Comparison of ENCODE assay signal across 19 mouse cellular contexts in genomic region chr11:33746402-33746801, GRCm38 (mm10).
DNase-seq lines count a peak whose midpoint lies in the region; ATAC-seq lines count a peak whose summit lies in the region.
"Had no signal": no experiment of that assay in that cellular context is flagged by ENCODE, and none has a peak within 500 bp of the region (broad histone marks: within the 10 kb centered on the region; RNA-seq: fewer than 3 reads in every experiment).

No protein-coding gene starts in this region.

- no peaks in the 10 kb centered on the region for H3K27me3 ChIP-seq in kidney, embryonic 16.5 days (ENCODE audit: insufficient read depth, low read length)
- H3K27me3 ChIP-seq: liver, embryonic 13.5 days; midbrain, embryonic 13.5 days; neural tube, embryonic 13.5 days had no signal

- H3K27ac ChIP-seq in kidney, embryonic 16.5 days (ENCODE audit: low read length), result no peak overlapping the region
- H3K27ac ChIP-seq: forebrain, embryonic 10.5 days; hindbrain, embryonic 10.5 days; hindbrain, postnatal 0 days; limb, embryonic 12.5 days; liver, embryonic 13.5 days; midbrain, embryonic 13.5 days; neural tube, embryonic 13.5 days had no signal

- WGBS in kidney, embryonic 16.5 days, result 72% methylated on average over 3 of the region's 3 CpGs

- H3K9ac ChIP-seq in kidney, embryonic 16.5 days (replicated peaks; ENCODE audit: low read length), result no peak overlapping the region
- H3K9ac ChIP-seq: limb, embryonic 12.5 days; liver, embryonic 13.5 days; midbrain, embryonic 13.5 days; neural tube, embryonic 13.5 days had no signal

- ATAC-seq in kidney, embryonic 16.5 days (ENCODE audit: low FRiP score, low TSS enrichment), result no peak
- ATAC-seq: hindbrain, postnatal 0 days; midbrain, embryonic 13.5 days had no signal

- DNase-seq in kidney, adult 9 months, result peak; percentile 7
- DNase-seq in heart, adult 8-10 months (ENCODE audit: low spot score), result peak; percentile 48
- peak; percentile 37 for DNase-seq in heart, postnatal 25 days (ENCODE audit: low spot score)
- DNase-seq in lung, postnatal 10 days, result peak; percentile 65
- no peak for DNase-seq in embryo, embryonic 10 days (ENCODE audit: low spot score)
- DNase-seq in thymus, postnatal 25 days, result no peak
- DNase-seq in cerebellum, adult 18-20 months, result no peak
- DNase-seq: adrenal gland, adult 8-10 months; B cell, adult 2 months; liver, embryonic 13.5 days; right cerebral cortex, adult 18-20 months; thymus, postnatal 14 days had no signal

- H3K4me1 ChIP-seq in kidney, embryonic 16.5 days (ENCODE audit: insufficient read depth, low read length), result no peaks in the 10 kb centered on the region
- H3K4me1 ChIP-seq: limb, embryonic 12.5 days; liver, embryonic 13.5 days had no signal

- H3K9me3 ChIP-seq in kidney, embryonic 16.5 days (ENCODE audit: low read length), result no peaks in the 10 kb centered on the region
- H3K9me3 ChIP-seq: forebrain, embryonic 10.5 days; hindbrain, embryonic 10.5 days; limb, embryonic 12.5 days; liver, embryonic 13.5 days; midbrain, embryonic 13.5 days; neural tube, embryonic 13.5 days had no signal

- no peak overlapping the region for H3K4me2 ChIP-seq in kidney, embryonic 16.5 days (replicated peaks; ENCODE audit: low read depth, low read length)
- H3K4me2 ChIP-seq: limb, embryonic 12.5 days; liver, embryonic 13.5 days; midbrain, embryonic 13.5 days; neural tube, embryonic 13.5 days had no signal

- H3K36me3 ChIP-seq in kidney, embryonic 16.5 days (ENCODE audit: insufficient read depth, low read length), result no peaks in the 10 kb centered on the region
- H3K36me3 ChIP-seq: forebrain, embryonic 10.5 days; hindbrain, embryonic 10.5 days; limb, embryonic 12.5 days; liver, embryonic 13.5 days; midbrain, embryonic 13.5 days; neural tube, embryonic 13.5 days had no signal

- intact Hi-C loops in heart, postnatal 25 days (cut with DNase I), result no loop called here

- no peak overlapping the region for H3K4me3 ChIP-seq in kidney, embryonic 16.5 days (ENCODE audit: low read length)
- H3K4me3 ChIP-seq: forebrain, embryonic 10.5 days; hindbrain, embryonic 10.5 days; limb, embryonic 12.5 days; liver, embryonic 13.5 days; midbrain, embryonic 13.5 days; neural tube, embryonic 13.5 days had no signal

Comparison
In these comparisons a context has a peak if more than half of its experiments do, and no peak if none do; other contexts are left out.
1. DNase-seq: peak in kidney, adult 9 months (single experiment), heart, adult 8-10 months (single experiment), heart, postnatal 25 days (single experiment) and lung, postnatal 10 days (single experiment); none in embryo, embryonic 10 days (single experiment), thymus, postnatal 25 days (single experiment) and cerebellum, adult 18-20 months (0 of 2).